Mouse (Mus musculus) CH12.LX (cell line): Measurements from ENCODE around the gene Pik3ca. TPM values are rescaled to one million over a fixed set of nuclear protein-coding genes. Genes with fewer than 3 reads are reported as not detected.

Experiments
- DNase-seq: peaks from one replicate; pipeline ENCODE4 v3.0.0-alpha.2; 2013; ENCODE audit errors: extremely low read depth
- H3K27ac ChIP-seq: 2 replicates; pipeline ENCODE4 v1.5.1; 2012; ENCODE audit warnings: low read depth, mild to moderate bottlenecking, control low read depth, moderate library complexity; ENCODE audit not compliant: insufficient read depth
- H3K27me3 ChIP-seq: replicated peaks from 2 replicates; pipeline ENCODE3; 2012; ENCODE audit warnings: inconsistent platforms
- H3K36me3 ChIP-seq, 2 experiments: replicated peaks in 1 of 2; 2 replicates each; pipeline versions ENCODE3 to v1.6.1; 2012; ENCODE audit warnings: inconsistent platforms in 1 of 2, low read length in 1 of 2, mild to moderate bottlenecking in 1 of 2, mixed read lengths in 1 of 2, moderate library complexity in 1 of 2; ENCODE audit not compliant: control insufficient read depth in 1 of 2, insufficient read depth in 1 of 2
- H3K4me1 ChIP-seq, 2 experiments: 2 replicates each; pipeline ENCODE4 v1.6.1; 2012; ENCODE audit warnings: inconsistent platforms in 1 of 2, moderate library complexity in 1 of 2; ENCODE audit not compliant: insufficient read depth in 2 of 2, control insufficient read depth in 1 of 2
- H3K4me2 ChIP-seq: 2 replicates; pipeline ENCODE4 v1.6.1; 2012; ENCODE audit warnings: low read depth, mild to moderate bottlenecking, control low read depth; ENCODE audit not compliant: poor library complexity, insufficient read depth, severe bottlenecking
- H3K4me3 ChIP-seq, 3 experiments: fragments of 150-350 bp in 1 of 3; sonication (generic) in 1 of 3; replicated peaks in 1 of 3; 2 replicates each; pipeline versions ENCODE3 to v1.5.1; 2011 to 2012; ENCODE audit warnings: low read depth in 2 of 3, low read length in 2 of 3, mild to moderate bottlenecking in 2 of 3, moderate library complexity in 2 of 3, control low read depth in 1 of 3, improper control_type of control experiment in 1 of 3, inconsistent platforms in 1 of 3, mixed read lengths in 1 of 3; ENCODE audit not compliant: poor library complexity in 1 of 3
- H3K79me2 ChIP-seq: replicated peaks from 2 replicates; pipeline ENCODE4 v1.6.1; 2012; ENCODE audit warnings: mild to moderate bottlenecking, moderate library complexity; ENCODE audit not compliant: control insufficient read depth, poor library complexity, insufficient read depth, severe bottlenecking; ENCODE audit errors: extremely low read depth
- H3K9ac ChIP-seq: 2 replicates; pipeline ENCODE4 v1.6.1; 2012; ENCODE audit warnings: low read depth, mild to moderate bottlenecking, control low read depth, moderate library complexity; ENCODE audit not compliant: insufficient read depth
- H3K9me3 ChIP-seq: replicated peaks from 2 replicates; pipeline ENCODE3; 2012; ENCODE audit warnings: low read length, inconsistent platforms, mixed read lengths
- CHD1 ChIP-seq: IDR thresholded peaks from 2 replicates; pipeline ENCODE4 v1.6.1; 2012; ENCODE audit warnings: low read depth, low read length, improper control_type of control experiment, inconsistent platforms
- CHD2 ChIP-seq: IDR thresholded peaks from 2 replicates; pipeline ENCODE4 v1.6.1; 2011; ENCODE audit warnings: low read length, improper control_type of control experiment
- CTCF ChIP-seq, 2 experiments: IDR thresholded peaks in 1 of 2; conservative IDR thresholded peaks in 1 of 2; 2 replicates each; pipeline ENCODE4 v1.5.1; 2011 to 2012; ENCODE audit warnings: low read depth in 2 of 2, low read length in 2 of 2, improper control_type of control experiment in 1 of 2, inconsistent platforms in 1 of 2, mild to moderate bottlenecking in 1 of 2, moderate library complexity in 1 of 2
- EP300 ChIP-seq: IDR thresholded peaks from 2 replicates; pipeline ENCODE4 v1.6.1; 2011; ENCODE audit warnings: low read length, improper control_type of control experiment
- ETS1 ChIP-seq: conservative IDR thresholded peaks from 2 replicates; pipeline ENCODE4 v1.6.1; 2012; ENCODE audit warnings: low read depth, mild to moderate bottlenecking, inconsistent platforms, low read length, improper control_type of control experiment, moderate library complexity
- GABPA ChIP-seq: IDR thresholded peaks from 2 replicates; pipeline ENCODE4 v1.6.1; 2012; ENCODE audit warnings: low read depth, low read length, improper control_type of control experiment, inconsistent platforms; ENCODE audit not compliant: insufficient replicate concordance
- IRF4 ChIP-seq: IDR thresholded peaks from 2 replicates; pipeline ENCODE4 v1.6.1; 2014; ENCODE audit warnings: low read depth, mild to moderate bottlenecking, inconsistent platforms, low read length, improper control_type of control experiment
- JUN ChIP-seq: IDR thresholded peaks from 2 replicates; pipeline ENCODE4 v1.6.1; 2011; ENCODE audit warnings: low read depth, mild to moderate bottlenecking, low read length, improper control_type of control experiment, moderate library complexity; ENCODE audit not compliant: insufficient read depth
- KAT2A ChIP-seq: IDR thresholded peaks from 2 replicates; pipeline ENCODE4 v1.6.1; 2012; ENCODE audit warnings: low read length, improper control_type of control experiment, inconsistent platforms; ENCODE audit not compliant: insufficient replicate concordance
- MAX ChIP-seq: IDR thresholded peaks from 2 replicates; pipeline ENCODE4 v1.6.1; 2011; ENCODE audit warnings: low read length, improper control_type of control experiment
- MAZ ChIP-seq: IDR thresholded peaks from 2 replicates; pipeline ENCODE4 v1.6.1; 2012; ENCODE audit warnings: low read depth, mild to moderate bottlenecking, inconsistent platforms, low read length, improper control_type of control experiment, moderate library complexity
- MEF2A ChIP-seq: IDR thresholded peaks from 2 replicates; pipeline ENCODE4 v1.6.1; 2014; ENCODE audit warnings: low read depth, mild to moderate bottlenecking, inconsistent platforms, low read length, improper control_type of control experiment, borderline replicate concordance
- MXI1 ChIP-seq: IDR thresholded peaks from 2 replicates; pipeline ENCODE4 v1.6.1; 2011; ENCODE audit warnings: mild to moderate bottlenecking, low read depth, low read length, improper control_type of control experiment
- MYC ChIP-seq: IDR thresholded peaks from 2 replicates; pipeline ENCODE4 v1.6.1; 2011; ENCODE audit warnings: low read depth, mild to moderate bottlenecking, improper control_type of control experiment, low read length
- NELFE ChIP-seq: IDR thresholded peaks from 2 replicates; pipeline ENCODE4 v1.6.1; 2011; ENCODE audit warnings: low read depth, low read length, improper control_type of control experiment
- RAD21 ChIP-seq: IDR thresholded peaks from 2 replicates; pipeline ENCODE4 v1.6.1; 2011; ENCODE audit warnings: low read depth, mild to moderate bottlenecking, low read length, improper control_type of control experiment, moderate library complexity
- SMC3 ChIP-seq: IDR thresholded peaks from 2 replicates; pipeline ENCODE4 v1.6.1; 2011; ENCODE audit warnings: low read depth, low read length, improper control_type of control experiment
- TBP ChIP-seq: conservative IDR thresholded peaks from 2 replicates; pipeline ENCODE4 v1.6.1; 2011; ENCODE audit warnings: low read depth, low read length, improper control_type of control experiment
- UBTF ChIP-seq: IDR thresholded peaks from 2 replicates; pipeline ENCODE4 v1.6.1; 2012; ENCODE audit warnings: low read depth, mild to moderate bottlenecking, inconsistent platforms, low read length, improper control_type of control experiment, moderate library complexity
- USF1 ChIP-seq: IDR thresholded peaks from 2 replicates; pipeline ENCODE4 v1.6.1; 2014; ENCODE audit warnings: low read depth, mild to moderate bottlenecking, inconsistent platforms, low read length, improper control_type of control experiment
- ZC3H11A ChIP-seq: IDR thresholded peaks from 2 replicates; pipeline ENCODE4 v1.6.1; 2012; ENCODE audit warnings: low read depth, mild to moderate bottlenecking, inconsistent platforms, low read length, improper control_type of control experiment
- ZNF384 ChIP-seq: IDR thresholded peaks from 2 replicates; pipeline ENCODE4 v1.6.1; 2012; ENCODE audit warnings: low read depth, low read length, improper control_type of control experiment, inconsistent platforms
- dilution Hi-C: fragments of 300-500 bp; cut with MboI; formaldehyde crosslinking; loops from 2 replicates; pipeline ENCODE4 v1.14.3; 2020; ENCODE audit warnings: low sequenced_read_pairs; ENCODE audit not compliant: extremely low pct_unique_long_range_greater_than_20kb, extremely low pct_ligation_motif_present
- in situ Hi-C: fragments of 300-500 bp; cut with MboI; formaldehyde crosslinking; loops from 3 replicates; pipeline ENCODE4 v1.14.3; 2019; ENCODE audit warnings: low sequenced_read_pairs, low pct_ligation_motif_present, low pct_unique_long_range_greater_than_20kb, mixed read lengths
- polyA plus RNA-seq: library from polyadenylated mRNA; unstranded; fragments of >175 nt; gene quantifications from 2 replicates; pipeline ENCODE4 v1.2.1, GENCODE M21; 2012; ENCODE audit warnings: low read depth; ENCODE audit not compliant: insufficient read length
- total RNA-seq, 2 experiments: library from RNA; depleted of rRNA; stranded (reverse); fragments of 300-350 nt in 1 of 2; fragments of >200 nt in 1 of 2; gene quantifications; 2 replicates each; pipeline ENCODE4 v1.2.3; 2012 to 2014

The Pik3ca gene
- total and polyA plus RNA-seq, 3 experiments: 19.1 to 26.5 (median 19.6) TPM

GRCm38 (mm10) chr3:32393986-32394385, 3.5 kb upstream of the Pik3ca start:
- Histone ChIP-seq H3K27me3 (no peaks in the 10 kb centered on the region), H3K36me3 (peaks cover 0 to 2% of the 10 kb centered on the region in 2 experiments), H3K4me1 (peaks cover 2 to 6% of the 10 kb centered on the region in 2 experiments; a peak in 2 of 4 replicates), H3K9ac (no peak overlapping the region), H3K27ac (no peak overlapping the region), H3K4me3 (no peak overlapping the region), H3K4me2 (no peak overlapping the region), H3K9me3 (no peaks in the 10 kb centered on the region), H3K79me2 (peaks cover 18% of the 10 kb centered on the region)
- dilution Hi-C loops (no loop called here), in situ Hi-C loops (no loop called here)
- no peak for TF ChIP-seq CHD1
- no peak for TF ChIP-seq NELFE
- no peak for TF ChIP-seq ZC3H11A
- TF ChIP-seq MAZ: no peak
- no peak for TF ChIP-seq ZNF384
- no peak for TF ChIP-seq SMC3
- TF ChIP-seq GABPA: no peak
- no peak for TF ChIP-seq USF1
- no peak for TF ChIP-seq MAX
- TF ChIP-seq JUN: no peak
- no peak for TF ChIP-seq CTCF (conservative IDR thresholded peaks at IDR 0.05 in 1 of 2, IDR thresholded peaks at IDR 0.05 in 1 of 2; ENCODE audit: low read depth in 2 of 2, low read length in 2 of 2)
- TF ChIP-seq RAD21: no peak
- TF ChIP-seq KAT2A: no peak
- no peak for DNase-seq

GRCm38 (mm10) chr3:32395771-32396551, 1.5 kb upstream of the Pik3ca start:
- Histone ChIP-seq H3K4me2 (peak overlapping the region; percentile 72), H3K27me3 (no peaks in the 10 kb centered on the region), H3K9ac (peak overlapping the region; percentile 77), H3K36me3 (peaks cover 0 to 10% of the 10 kb centered on the region in 2 experiments), H3K27ac (peak overlapping the region; percentile 66), H3K79me2 (peaks cover 36% of the 10 kb centered on the region), H3K4me1 (peaks cover 6 to 26% of the 10 kb centered on the region in 2 experiments), H3K4me3 (peak overlapping the region; percentile 66 to 86 (median 68)), H3K9me3 (no peaks in the 10 kb centered on the region)
- in situ Hi-C loops (no loop called here), dilution Hi-C loops (no loop called here)
- TF ChIP-seq IRF4: peak; percentile 5; the same call in 1 of the 2 replicates
- TF ChIP-seq CTCF (conservative IDR thresholded peaks at IDR 0.05 in 1 of 2, IDR thresholded peaks at IDR 0.05 in 1 of 2; ENCODE audit: low read depth in 2 of 2, low read length in 2 of 2): peak in 1 of 2 experiments; percentile 39; a peak in 2 of 4 replicates
- peak; percentile 24 for TF ChIP-seq RAD21
- TF ChIP-seq MXI1: 0 out of 2 replicates have a peak, but pooled peaks have one; percentile 21
- TF ChIP-seq USF1: no peak
- TF ChIP-seq UBTF: no peak
- peak; percentile 82 for TF ChIP-seq ZNF384
- 0 out of 2 replicates have a peak, but pooled peaks have one; percentile 18 for TF ChIP-seq MAX
- TF ChIP-seq ETS1: no peak
- TF ChIP-seq CHD2: no peak
- peak; percentile 52 for TF ChIP-seq MYC
- TF ChIP-seq TBP: 0 out of 2 replicates have a peak, but pooled peaks have one; percentile 45
- no peak for TF ChIP-seq EP300
- TF ChIP-seq SMC3: 0 out of 2 replicates have a peak, but pooled peaks have one; percentile 24
- no peak for TF ChIP-seq MEF2A
- DNase-seq: peak; percentile 54
